Mouse (Mus musculus): ENCODE measurements around the gene Mbd3l2. TPM values are rescaled to one million over a fixed set of nuclear protein-coding genes. Genes with fewer than 3 reads are reported as not detected.
"Not testable (repeated sequence)": the region's sequence is repeated elsewhere in the genome, so short reads cannot be mapped to it uniquely, and the experiment has no call there.

Mbd3l2 gene
- polyA plus RNA-seq (2015; fragmentation: Nextera tagmentation; extraction: Ambion mirVana), result not detected in 2 replicates

GRCm38 (mm10) chr9:18430354-18430753, at the start of gene Mbd3l2:
Gene Mbd3l2 (plus strand): TSS chr9:18430654.
- DNase-seq (ENCODE audit: low spot score), result no peak

- no peak for DNase-seq (ENCODE audit: low spot score)
Measured at GRCm38 (mm10) chr9:18385782-18386181, 44.7 kb upstream of the Mbd3l2 start.

- no peak for DNase-seq (ENCODE audit: low spot score)
Measured at GRCm38 (mm10) chr9:18399629-18400028, 30.8 kb upstream of the Mbd3l2 start.

- DNase-seq (ENCODE audit: low spot score), result not testable (repeated sequence)
Measured at GRCm38 (mm10) chr9:18402895-18403294, 27.6 kb upstream of the Mbd3l2 start, which contains the start of gene Naalad2. Gene Naalad2 (minus strand): TSS chr9:18402995.

GRCm38 (mm10) chr9:18404118-18404517, 26.3 kb upstream of the Mbd3l2 start, which contains the start of gene Ubtfl1:
Gene Ubtfl1 (plus strand): TSS chr9:18404418.
- no peak for DNase-seq (ENCODE audit: low spot score)

- DNase-seq (ENCODE audit: low spot score), result not testable (repeated sequence)
Measured at GRCm38 (mm10) chr9:18412371-18412770, 18.1 kb upstream of the Mbd3l2 start.

- no peak for DNase-seq (ENCODE audit: low spot score)
Measured at GRCm38 (mm10) chr9:18431687-18432086, 1.2 kb downstream of the Mbd3l2 start.

- DNase-seq (ENCODE audit: low spot score), result no peak
Measured at GRCm38 (mm10) chr9:18456520-18456919, 26.1 kb downstream of the Mbd3l2 start.

GRCm38 (mm10) chr9:18467350-18467749, 36.9 kb downstream of the Mbd3l2 start:
- no peak for DNase-seq (ENCODE audit: low spot score)

- DNase-seq (ENCODE audit: low spot score), result no peak
Measured at GRCm38 (mm10) chr9:18468005-18468404, 37.6 kb downstream of the Mbd3l2 start.

- DNase-seq (ENCODE audit: low spot score), result peak; percentile 90
Measured at GRCm38 (mm10) chr9:18473324-18474128, 43.1 kb downstream of the Mbd3l2 start.

GRCm38 (mm10) chr9:18478168-18478567, 47.7 kb downstream of the Mbd3l2 start, which contains the start of the genes Zfp558 and Mbd3l1:
Gene Zfp558 (minus strand): TSS chr9:18478268.
Gene Mbd3l1 (plus strand): TSS chr9:18478359.
- DNase-seq (ENCODE audit: low spot score), result no peak

Small RNA genes lying within 50 kb of the gene (microRNA-seq; reads per million reads assigned to microRNA genes)
- not detected for gene Gm22854 (ENCODE audit: borderline number of aligned reads)

Other genes with a start within 250 kb of the Mbd3l2 start
- gene Chordc1, start 138.5 kb upstream of the Mbd3l2 start, polyA plus RNA-seq (2015; fragmentation: Nextera tagmentation; extraction: Ambion mirVana), result 119 and 134 TPM in 2 replicates
- gene Naalad2, start 27.7 kb upstream of the Mbd3l2 start, polyA plus RNA-seq (2015; fragmentation: Nextera tagmentation; extraction: Ambion mirVana), result 1.5 and 2.8 TPM in 2 replicates
- not detected in 2 replicates for gene Ubtfl1, start 26.2 kb upstream of the Mbd3l2 start, polyA plus RNA-seq (2015; fragmentation: Nextera tagmentation; extraction: Ambion mirVana)
- gene Zfp558, start 47.6 kb downstream of the Mbd3l2 start, polyA plus RNA-seq (2015; fragmentation: Nextera tagmentation; extraction: Ambion mirVana), result 1.2 and 1.8 TPM in 2 replicates
- not detected in 2 replicates for gene Mbd3l1, start 47.7 kb downstream of the Mbd3l2 start, polyA plus RNA-seq (2015; fragmentation: Nextera tagmentation; extraction: Ambion mirVana)
- gene Muc16, start 243.9 kb downstream of the Mbd3l2 start, polyA plus RNA-seq (2015; fragmentation: Nextera tagmentation; extraction: Ambion mirVana), result 0.34 and 0.36 TPM in 2 replicates